Mouse (Mus musculus): ENCODE results near the gene Tnfsf15.

Gene Tnfsf15

DNA sequence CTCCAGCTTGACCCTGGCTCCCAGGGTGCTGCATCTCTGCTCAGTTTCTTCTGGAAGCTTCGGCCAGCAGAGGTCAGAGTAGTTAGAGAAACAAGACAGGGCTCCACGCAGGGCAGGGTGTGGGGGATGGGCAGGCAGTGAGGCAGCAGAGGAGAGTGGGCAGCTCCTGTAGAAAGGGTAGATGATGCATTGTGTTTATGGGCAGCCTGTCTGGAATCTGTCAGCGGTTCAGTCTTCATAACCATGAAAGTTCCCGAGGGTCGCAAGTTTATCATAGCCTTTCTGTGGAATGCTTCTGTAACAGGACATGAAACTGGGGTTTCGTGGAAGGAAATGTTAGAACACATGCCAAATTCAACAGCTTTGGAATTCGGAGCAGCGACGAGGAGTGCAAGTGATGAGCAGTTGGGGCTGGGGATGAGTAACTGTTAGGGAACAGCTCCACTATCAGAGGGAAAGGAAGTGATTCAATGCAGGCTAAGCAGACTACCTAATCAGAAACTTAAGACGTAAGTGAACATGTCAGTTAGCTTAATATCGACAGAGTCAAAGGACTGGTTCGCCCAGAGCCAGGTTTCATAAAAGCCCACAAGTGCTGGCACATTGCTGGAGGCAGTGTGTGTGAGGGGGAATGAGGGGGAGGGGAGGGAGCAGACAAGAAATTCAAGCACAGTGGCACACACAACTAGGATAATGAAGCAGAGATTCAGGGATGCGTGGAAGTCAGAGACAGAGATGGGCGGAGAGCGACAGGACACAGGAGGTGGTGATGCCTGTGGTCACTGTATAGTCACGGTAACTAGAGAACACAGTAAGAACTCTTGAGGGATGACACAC, 8.0 kb upstream of the Tnfsf15 start:
- TF ChIP-seq GATA4 (IDR thresholded peaks at IDR 0.05; ENCODE audit: insufficient replicate concordance, low read length), result no peak

DNA sequence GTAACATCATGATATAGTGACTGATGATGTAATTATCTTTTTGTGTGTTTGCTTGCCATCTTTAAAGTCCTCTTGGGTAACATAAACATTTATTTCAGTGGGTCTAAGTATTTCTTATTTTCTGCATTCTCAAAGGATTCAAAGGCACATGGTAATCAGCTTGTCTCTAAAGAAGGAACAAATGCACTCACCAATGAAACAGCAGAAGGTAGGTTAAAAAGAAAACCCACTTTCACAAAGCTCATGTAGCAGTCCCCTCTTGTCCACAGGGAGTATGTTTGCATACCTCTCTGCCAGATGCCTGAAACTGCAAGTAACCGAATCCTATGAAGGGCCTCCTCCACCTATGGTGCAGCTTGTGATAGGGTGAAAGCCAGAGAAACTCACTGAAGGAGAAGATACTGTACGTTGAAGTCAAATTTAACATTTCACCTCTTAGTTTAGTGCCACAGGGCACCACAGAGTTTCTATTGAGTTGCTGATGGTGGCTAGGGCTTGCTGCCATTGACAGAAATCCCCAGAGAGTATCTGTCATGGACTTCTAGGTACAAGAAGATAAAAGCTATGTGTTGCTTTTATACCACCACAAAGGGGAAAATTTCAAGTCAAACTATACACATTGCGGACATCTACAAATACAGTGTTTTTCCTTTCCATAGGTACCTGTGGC, 3.3 kb upstream of the Tnfsf15 start:
- no peak for TF ChIP-seq GATA4 (IDR thresholded peaks at IDR 0.05; ENCODE audit: insufficient replicate concordance, low read length)

DNA sequence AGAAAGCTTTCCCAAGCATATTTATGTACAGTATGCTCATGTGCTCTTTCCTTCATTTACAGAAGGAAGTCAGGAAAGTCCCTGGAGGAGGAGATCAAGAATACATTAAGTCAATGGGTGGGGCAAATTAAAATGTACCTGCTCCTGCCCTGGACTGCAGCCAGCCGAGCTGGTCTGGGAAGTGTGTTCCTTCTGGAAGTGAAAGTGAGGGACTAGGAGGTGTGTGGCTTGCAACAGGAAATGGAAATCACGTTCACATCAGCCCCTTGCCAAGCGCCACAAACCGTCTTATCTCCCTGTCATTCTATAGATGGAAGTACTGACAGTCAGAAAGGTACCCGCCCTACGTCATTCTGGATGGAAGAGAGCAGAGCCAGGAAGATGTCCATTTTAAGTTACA, 358 bp upstream of the Tnfsf15 start:
- no peak for TF ChIP-seq GATA4 (IDR thresholded peaks at IDR 0.05; ENCODE audit: insufficient replicate concordance, low read length)

DNA sequence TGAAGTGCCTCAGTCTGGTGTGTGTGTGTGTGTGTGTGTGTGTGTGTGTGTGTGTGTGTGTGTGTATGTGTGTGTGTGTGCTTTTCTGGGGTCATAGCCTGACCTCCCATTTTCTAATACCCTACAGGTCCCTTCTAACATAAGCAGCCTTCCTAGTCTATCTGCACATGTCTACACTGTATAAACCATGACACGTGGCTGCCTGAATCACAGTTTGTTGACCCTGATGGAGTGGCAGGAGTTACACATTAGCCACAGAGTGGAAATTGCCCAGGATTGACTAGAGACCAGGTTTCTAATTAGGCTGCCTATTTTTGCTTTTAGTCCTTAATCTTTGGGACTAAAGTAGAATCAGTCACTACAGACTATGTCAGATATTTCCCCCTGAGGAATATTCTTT, 1.3 kb downstream of the Tnfsf15 start:
- TF ChIP-seq GATA4 (IDR thresholded peaks at IDR 0.05; ENCODE audit: insufficient replicate concordance, low read length), result no peak

- no peak for TF ChIP-seq GATA4 (IDR thresholded peaks at IDR 0.05; ENCODE audit: insufficient replicate concordance, low read length)
Observed at GRCm38 (mm10) chr4:63742763-63743371, 2.0 kb downstream of the Tnfsf15 start.

- no peak for TF ChIP-seq GATA4 (IDR thresholded peaks at IDR 0.05; ENCODE audit: insufficient replicate concordance, low read length)
Observed at GRCm38 (mm10) chr4:63742101-63742500, 2.8 kb downstream of the Tnfsf15 start.

DNA sequence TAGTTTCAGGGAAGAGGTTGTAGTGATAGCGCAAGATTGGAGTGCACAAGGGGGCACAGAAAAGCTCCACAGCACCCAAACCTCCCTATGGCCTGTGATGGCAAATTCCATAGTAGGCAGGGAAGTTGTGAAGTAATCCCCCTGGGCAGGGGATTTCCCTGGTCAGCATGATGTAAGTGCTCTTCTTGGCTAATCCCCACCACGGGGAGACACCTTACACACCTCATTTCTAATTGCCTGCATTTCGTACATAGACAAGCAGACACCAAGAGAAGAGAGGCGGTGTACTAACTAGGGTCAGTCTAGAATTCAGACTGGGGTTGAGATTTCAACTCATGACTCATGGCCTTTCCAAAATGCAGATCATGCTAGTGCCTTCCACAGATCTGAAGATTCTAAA, 4.2 kb downstream of the Tnfsf15 start:
- TF ChIP-seq GATA4 (IDR thresholded peaks at IDR 0.05; ENCODE audit: insufficient replicate concordance, low read length), result no peak

- TF ChIP-seq GATA4 (IDR thresholded peaks at IDR 0.05; ENCODE audit: insufficient replicate concordance, low read length), result no peak
Observed at GRCm38 (mm10) chr4:63740001-63740400, 4.9 kb downstream of the Tnfsf15 start.

- TF ChIP-seq GATA4 (IDR thresholded peaks at IDR 0.05; ENCODE audit: insufficient replicate concordance, low read length), result no peak
Observed at GRCm38 (mm10) chr4:63739524-63739923, 5.4 kb downstream of the Tnfsf15 start.

GRCm38 (mm10) chr4:63738364-63738997, 6.4 kb downstream of the Tnfsf15 start:
- peak; percentile 44; the same call in 1 of the 2 replicates for TF ChIP-seq GATA4 (IDR thresholded peaks at IDR 0.05; ENCODE audit: insufficient replicate concordance, low read length)

GRCm38 (mm10) chr4:63731299-63731698, 13.6 kb downstream of the Tnfsf15 start:
- no peak for TF ChIP-seq GATA4 (IDR thresholded peaks at IDR 0.05; ENCODE audit: insufficient replicate concordance, low read length)

DNA sequence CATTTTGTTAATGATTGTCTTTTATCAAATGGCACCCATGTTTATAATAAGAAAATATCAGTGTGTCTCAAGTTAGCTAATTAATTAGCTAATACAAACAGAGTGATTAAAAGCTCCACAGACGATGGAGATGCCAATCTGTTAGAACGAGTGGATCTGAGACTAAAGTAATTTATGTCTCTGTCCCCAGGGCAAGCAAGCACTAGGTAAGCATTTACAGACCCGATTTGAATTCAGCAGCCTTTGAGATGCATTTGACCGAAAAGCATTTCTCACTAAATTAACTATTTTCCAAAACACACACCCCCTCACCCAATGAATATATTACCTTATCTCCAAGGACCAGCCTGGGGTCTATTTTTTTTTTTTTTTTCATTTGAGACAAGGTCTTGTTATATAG, 18.2 kb downstream of the Tnfsf15 start:
- TF ChIP-seq GATA4 (IDR thresholded peaks at IDR 0.05; ENCODE audit: insufficient replicate concordance, low read length), result no peak

DNA sequence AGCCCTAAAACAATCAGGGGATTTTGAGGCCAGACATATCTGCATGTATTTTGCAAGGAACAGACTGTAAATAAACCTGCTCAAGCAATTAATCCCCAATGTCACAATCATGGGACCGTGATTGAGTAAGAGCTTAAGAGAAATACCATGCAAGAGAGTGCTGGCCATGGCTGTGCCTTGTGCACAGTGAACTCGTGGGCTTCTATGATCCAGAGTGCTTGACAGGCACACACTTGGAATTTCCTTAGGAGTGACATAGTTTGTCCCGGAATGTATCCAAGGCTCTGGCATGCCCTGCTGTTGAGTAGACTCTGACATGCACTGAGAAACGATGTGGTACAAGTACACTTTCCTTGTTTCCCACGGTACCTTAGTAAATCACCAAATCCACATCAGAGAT, 18.9 kb downstream of the Tnfsf15 start:
- no peak for TF ChIP-seq GATA4 (IDR thresholded peaks at IDR 0.05; ENCODE audit: insufficient replicate concordance, low read length)

DNA sequence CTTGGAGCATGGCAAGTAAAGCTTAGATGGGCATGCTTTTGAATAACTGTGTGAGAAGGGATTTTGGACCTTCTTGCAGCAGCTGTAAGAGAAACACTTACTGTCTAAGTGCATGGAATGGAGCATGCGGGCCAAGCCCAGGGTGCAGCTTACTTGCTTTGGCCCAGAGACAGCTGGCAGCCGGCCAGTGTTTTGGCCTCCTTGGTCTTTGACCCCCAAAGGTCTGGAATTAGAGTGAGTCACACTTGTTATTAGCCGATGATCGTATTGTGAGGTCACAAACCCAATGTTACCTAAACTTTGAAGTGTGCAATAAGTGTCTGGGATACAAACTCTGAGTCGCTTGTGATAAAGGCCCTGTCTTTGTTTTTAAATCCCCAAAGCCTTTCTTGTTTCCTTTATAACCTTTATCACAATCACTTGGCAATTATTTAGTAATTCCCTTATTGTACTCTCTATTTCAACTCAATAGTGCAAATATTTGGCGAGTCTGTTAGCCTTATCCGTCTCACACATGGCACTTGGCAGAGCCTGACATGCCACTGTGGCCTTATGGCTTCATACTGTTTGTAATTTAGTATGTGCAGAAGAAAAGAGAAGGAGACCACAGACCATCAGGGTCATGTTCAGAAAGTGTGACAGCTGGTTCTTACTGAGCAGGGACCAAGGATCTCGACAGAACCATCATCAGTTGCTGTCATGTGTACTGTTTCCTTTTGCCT, 26.8 kb downstream of the Tnfsf15 start:
- no peak for TF ChIP-seq GATA4 (IDR thresholded peaks at IDR 0.05; ENCODE audit: insufficient replicate concordance, low read length)

GRCm38 (mm10) chr4:63711886-63712285, 33.0 kb downstream of the Tnfsf15 start:
- TF ChIP-seq GATA4 (IDR thresholded peaks at IDR 0.05; ENCODE audit: insufficient replicate concordance, low read length), result no peak
